Mouse (Mus musculus): ENCODE measurements at regions not wholly inside any gene's neighbourhood (a gene's known extent, or its start where the extent isn't known, plus 50 kb on each side); places are given as distances from the start of the nearest gene placed in this dataset.

DNA sequence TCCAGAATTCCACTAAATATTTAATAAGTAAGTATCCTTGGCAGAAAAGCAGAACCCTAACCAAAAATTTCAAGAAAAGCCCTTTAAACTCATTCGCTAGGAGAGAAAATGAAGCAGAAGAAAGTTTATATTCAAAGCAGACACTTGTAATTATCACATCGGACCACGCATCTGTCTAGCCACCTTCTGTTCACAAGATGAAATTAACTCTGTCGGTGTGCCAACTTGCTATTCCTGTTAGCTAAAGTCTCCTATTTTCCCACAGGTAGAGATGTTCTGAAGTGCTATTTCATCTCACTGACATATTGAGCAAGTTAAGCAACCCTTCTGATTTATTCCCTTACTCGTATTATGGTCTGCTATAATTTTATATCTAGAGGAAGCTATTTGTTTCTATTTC is 239.1 kb upstream of the Gria3 start:
- intact Hi-C loops (cut with DNase I): no loop called here
- DNase-seq (ENCODE audit: low spot score in 2 of 2): peak; percentile 33 to 38
